Mouse (Mus musculus): Measurements from ENCODE around the gene Ift140.

Ift140 gene

GRCm38 (mm10) chr17:25076906-25077305 lies 61.0 kb downstream of the Ift140 start:
- in situ Hi-C loops (cut with MboI, MseI), result loop anchor here (10.0 kb wide), 1 partner anchor 438 kb away; no protein-coding TSS in a partner anchor

DNA sequence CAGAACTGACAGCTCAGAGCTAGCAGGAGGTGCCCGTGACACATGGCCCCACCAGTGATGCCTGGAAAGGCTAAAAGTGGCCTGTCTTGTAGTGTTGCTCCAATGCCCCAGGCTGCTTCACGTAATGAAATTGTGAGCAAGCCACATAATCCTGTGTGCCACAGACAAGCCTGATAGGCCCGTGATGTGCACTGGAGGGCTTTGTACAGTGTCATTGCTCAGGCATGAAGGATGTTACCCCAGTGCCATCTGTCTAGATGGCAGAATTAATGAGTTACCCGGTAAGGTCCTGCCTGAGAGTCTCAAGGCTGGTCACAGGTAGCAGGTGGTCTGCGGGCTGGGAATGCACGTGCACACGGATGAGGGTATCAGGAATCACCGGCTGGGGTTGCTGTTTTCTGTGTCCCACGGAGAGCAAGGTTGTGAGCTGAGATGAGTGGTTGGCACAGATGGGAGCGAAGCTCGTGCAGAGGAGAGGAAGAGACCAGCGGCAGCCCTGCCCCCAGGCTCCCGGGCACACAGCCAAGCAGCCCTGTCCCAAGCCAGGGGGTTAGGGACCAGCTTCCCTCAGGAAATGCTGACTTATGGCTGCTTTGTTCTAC lies 62.0 kb downstream of the Ift140 start:
- in situ Hi-C loops (cut with MboI, MseI), result loop anchor here (10.0 kb wide), 1 partner anchor 437 kb away; no protein-coding TSS in a partner anchor

- in situ Hi-C loops (cut with MboI, MseI), result no loop called here
Observed at GRCm38 (mm10) chr17:25080210-25080609, 64.3 kb downstream of the Ift140 start.

- in situ Hi-C loops (cut with MboI, MseI), result no loop called here
Observed at GRCm38 (mm10) chr17:25080960-25081381, 65.1 kb downstream of the Ift140 start.

DNA sequence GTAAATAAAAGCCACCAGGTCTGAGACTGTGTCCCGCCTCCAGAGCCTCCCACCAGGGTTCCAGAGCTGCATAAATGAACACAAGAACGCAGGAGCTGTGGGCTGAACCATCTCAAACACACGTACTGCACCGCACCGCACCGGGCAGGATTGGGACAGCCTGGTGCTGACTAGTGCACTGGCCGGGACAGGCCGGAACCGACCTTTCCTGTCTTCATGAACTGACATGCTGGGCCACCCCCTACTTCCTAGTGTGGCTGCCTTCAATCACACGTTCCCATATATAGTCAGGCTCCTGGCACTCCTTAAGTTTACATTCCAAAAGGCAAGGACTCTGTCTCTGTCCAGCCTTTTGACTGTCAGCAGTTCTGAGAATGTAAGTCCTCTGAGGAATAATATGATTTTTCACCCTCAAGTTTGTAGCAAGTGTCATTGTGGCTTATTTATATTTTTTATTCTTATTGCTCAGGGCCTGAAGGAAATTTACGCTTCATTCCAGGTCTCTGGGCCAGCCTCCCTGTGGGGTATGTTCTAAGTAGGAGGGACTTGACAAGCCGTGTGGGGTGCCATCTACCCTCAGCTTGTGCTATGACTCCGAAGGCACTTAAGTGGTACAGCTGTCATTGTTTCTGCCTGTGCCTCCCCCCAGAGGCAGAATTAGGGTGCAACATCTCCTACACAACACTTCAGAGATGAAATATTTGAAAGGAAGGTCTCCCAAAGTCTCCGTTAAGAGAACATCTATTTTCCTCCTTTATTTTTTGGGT lies 66.4 kb downstream of the Ift140 start:
- in situ Hi-C loops (cut with MboI, MseI), result no loop called here

- in situ Hi-C loops (cut with MboI, MseI), result no loop called here
Observed at GRCm38 (mm10) chr17:25082887-25083286, 67.0 kb downstream of the Ift140 start.

DNA sequence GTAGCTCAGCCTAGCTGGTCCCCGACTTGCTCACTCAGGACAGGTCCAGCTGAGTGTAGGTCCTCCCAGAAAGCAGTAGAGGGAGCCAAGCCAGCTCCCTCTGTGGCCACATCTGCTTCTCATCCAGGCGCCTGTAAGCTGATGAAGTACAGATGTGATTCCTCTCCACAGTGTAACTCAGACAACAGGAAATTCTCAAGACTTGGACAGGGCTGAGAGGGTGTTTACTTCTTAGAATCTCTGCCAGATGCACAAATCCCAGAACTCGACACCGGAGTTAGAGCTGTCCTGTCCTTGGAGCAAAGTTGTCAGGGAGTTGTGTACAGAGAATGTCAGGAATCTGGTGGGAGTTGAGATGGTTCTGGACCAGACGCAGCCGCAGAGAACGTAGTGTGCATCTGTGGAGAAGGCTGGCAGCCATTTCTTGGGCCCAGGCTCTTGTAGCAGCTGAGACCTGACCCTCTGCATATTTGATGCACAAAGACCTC lies 67.6 kb downstream of the Ift140 start, which contains the start of gene Tmem204:
Gene Tmem204, minus strand, starts transcription at position 148 of the 488 bp plus-strand sequence.
- in situ Hi-C loops (cut with MboI, MseI), result no loop called here

DNA sequence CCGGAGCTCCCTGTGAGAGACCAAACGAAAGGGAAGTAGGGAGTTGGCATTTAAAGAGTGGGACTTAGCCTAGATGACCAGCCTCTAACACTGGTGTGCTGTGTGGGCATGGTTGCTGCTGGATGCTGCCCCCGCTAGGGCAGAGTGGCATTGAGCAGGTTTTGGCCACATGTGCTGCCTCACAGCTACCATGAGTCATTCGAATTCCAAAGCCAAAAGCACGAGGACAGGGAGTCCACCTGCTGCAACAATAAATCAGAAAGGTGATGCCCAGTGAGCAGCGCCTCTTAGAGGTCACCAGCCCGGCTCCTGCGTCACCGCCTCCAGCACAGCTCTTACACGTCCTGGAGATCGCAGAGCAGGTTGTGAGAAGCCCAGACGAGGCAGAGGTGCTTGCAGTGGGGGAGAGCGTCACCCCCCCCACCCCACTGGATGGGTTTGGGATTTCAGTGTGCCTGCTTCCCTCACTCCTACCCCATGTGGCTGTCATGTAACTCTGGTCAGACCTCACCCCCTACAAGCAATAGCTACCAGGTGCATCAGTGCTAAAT lies 69.0 kb downstream of the Ift140 start:
- in situ Hi-C loops (cut with MboI, MseI), result no loop called here

- in situ Hi-C loops (cut with MboI, MseI), result no loop called here
Observed at GRCm38 (mm10) chr17:25086724-25087123, 70.8 kb downstream of the Ift140 start.

DNA sequence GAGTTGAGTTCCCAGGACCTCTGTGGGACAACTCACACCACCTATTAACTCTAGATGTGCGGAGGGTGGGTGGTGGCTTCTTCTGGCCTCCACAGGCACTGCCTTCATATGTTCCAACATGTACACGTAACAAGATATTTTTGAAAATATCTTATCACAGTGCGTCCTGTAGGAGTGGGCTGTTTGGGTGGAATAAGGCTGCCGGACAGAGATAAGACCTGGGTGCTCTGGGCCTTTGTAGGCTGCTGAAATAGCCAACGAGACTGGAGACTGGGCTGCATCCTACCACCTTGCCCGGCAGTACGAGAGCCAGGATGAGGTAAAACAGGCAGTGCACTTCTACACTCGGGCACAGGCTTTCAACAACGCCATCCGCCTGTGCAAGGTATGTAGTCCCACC lies 73.3 kb downstream of the Ift140 start:
- in situ Hi-C loops (cut with MboI, MseI), result no loop called here

DNA sequence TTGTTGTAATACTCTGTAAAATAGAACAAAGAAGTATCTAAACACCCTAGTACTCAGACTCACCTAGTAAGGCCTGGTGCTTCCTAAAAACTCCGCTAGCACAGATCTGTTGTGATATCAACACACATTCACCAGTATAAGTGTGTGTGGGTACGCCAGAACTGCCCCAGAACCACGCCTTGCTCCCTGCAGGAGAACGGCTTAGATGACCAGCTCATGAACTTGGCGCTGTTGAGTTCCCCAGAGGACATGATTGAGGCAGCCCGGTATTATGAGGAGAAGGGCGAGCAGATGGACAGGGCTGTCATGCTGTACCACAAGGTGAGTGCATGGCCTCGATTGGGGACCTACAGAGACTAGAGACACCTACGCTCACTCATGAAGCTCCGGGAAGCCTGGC lies 74.6 kb downstream of the Ift140 start:
- in situ Hi-C loops (cut with MboI, MseI), result no loop called here

DNA sequence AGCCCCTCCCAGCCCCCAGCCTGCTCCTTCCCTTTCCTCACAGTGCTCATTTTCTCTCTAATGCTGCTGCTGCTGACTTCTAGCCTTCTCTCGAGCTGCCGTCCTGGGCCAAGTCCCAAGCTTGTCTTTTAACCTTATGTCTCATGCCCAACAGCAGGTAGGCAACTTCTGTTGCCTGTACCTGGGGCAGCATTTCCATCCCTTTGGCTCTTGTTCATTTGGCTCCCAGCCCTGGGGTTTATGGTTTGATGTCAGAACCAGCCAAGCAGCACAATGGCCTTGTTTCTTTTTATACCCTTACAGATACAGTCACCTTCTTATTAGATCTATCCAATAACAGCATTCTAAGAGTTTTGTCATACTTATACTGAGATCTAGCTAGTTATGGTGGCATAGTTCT lies 80.3 kb downstream of the Ift140 start:
- in situ Hi-C loops (cut with MboI, MseI), result no loop called here

- in situ Hi-C loops (cut with MboI, MseI), result no loop called here
Observed at GRCm38 (mm10) chr17:25100052-25100451, 84.2 kb downstream of the Ift140 start.

GRCm38 (mm10) chr17:25101338-25101737 lies 85.5 kb downstream of the Ift140 start:
- in situ Hi-C loops (cut with MboI, MseI), result no loop called here

GRCm38 (mm10) chr17:25107786-25108185 lies 91.9 kb downstream of the Ift140 start:
- in situ Hi-C loops (cut with MboI, MseI), result no loop called here

DNA sequence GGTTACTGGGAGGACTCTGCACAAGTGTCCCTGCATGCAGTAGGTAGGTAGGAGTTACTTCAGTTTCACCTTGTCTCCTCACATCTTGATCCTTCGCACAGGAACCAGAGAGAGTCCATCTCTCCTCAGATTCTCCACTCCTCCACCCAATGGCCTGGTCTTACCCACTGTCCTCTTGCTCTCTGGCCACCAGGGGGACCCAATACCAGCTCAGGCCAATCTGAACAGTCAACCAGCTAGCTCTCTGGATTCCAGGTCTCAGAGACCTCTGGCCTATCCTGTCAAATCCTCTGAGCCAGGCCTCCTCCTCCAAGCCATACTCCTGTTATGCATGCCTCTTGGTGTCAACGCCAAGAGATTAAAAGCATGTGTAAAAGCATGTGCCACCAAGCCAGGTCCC lies 93.7 kb downstream of the Ift140 start:
- in situ Hi-C loops (cut with MboI, MseI), result no loop called here

GRCm38 (mm10) chr17:25110590-25110989 lies 94.7 kb downstream of the Ift140 start:
- in situ Hi-C loops (cut with MboI, MseI), result loop anchor here (5.0 kb wide), 1 partner anchor 162 kb away; the partner anchor contains the start of gene Ube2i

DNA sequence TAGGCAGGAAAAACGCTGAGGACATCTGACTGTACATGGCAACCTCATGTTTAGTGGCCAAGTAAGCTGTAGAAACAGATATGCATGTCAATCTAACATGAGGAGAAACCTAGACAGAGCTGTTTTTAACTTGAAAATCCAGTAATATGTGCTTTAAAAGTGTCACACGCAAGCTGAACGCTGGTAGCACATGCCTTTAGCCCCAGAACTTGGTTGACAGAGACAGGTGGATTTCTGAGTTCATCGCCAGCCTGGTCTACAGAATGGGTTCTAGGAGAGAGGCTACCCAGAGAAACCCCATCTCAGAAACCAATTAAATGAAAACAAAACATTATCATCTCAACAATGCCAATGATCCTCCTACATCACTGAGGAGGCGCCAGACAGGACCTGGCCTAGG lies 95.3 kb downstream of the Ift140 start:
- in situ Hi-C loops (cut with MboI, MseI), result loop anchor here (5.0 kb wide), 1 partner anchor 161 kb away; the partner anchor contains the start of gene Ube2i

GRCm38 (mm10) chr17:25111739-25112422 lies 96.0 kb downstream of the Ift140 start:
- in situ Hi-C loops (cut with MboI, MseI), result loop anchor here (5.0 kb wide), 1 partner anchor 160 kb away; the partner anchor contains the start of gene Ube2i

DNA sequence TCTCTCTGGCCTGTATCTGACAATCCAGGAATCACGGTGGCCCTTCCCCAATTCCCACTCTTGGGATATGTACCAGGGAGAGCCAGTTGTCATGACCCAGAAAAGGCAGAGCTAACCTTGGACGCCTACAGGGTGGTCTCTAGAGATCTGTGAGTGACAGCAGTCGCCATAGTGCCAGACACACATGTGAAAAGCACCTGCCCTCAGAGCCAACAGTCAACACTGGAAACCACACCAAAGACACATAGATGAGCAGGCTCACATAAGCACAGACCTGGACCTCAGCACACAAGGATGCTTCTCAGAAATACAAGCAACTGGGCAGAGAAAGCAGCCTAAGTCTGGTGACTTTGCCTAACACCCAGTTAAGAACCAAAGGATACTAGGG lies 96.5 kb downstream of the Ift140 start:
- in situ Hi-C loops (cut with MboI, MseI), result loop anchor here (5.0 kb wide), 1 partner anchor 160 kb away; the partner anchor contains the start of gene Ube2i

- in situ Hi-C loops (cut with MboI, MseI), result loop anchor here (5.0 kb wide), 1 partner anchor 157 kb away; the partner anchor contains the start of gene Ube2i
Observed at GRCm38 (mm10) chr17:25114908-25115645, 99.2 kb downstream of the Ift140 start.

All from T-helper 1 cell (primary cell).